Mouse (Mus musculus) erythroblast, embryonic 14.5 days (primary cell): ENCODE measurements around the gene Dlgap1.

Source experiments
- GATA1 ChIP-seq: IDR thresholded peaks from 2 replicates; pipeline ENCODE4 v1.6.1; 2012; ENCODE audit warnings: low read length, inconsistent platforms, mixed read lengths
- TAL1 ChIP-seq: IDR thresholded peaks from 3 replicates; pipeline ENCODE4 v1.6.1; 2012; ENCODE audit warnings: low read length, inconsistent platforms, mixed read lengths

GRCm38 (mm10) chr17:70434549-70434948 lies 465.7 kb downstream of the Dlgap1 start:
- TF ChIP-seq GATA1: no peak
- no peak for TF ChIP-seq TAL1
